Mouse (Mus musculus) G1E (cell line): ENCODE measurements around the gene Sepsecs. TPM values are rescaled to one million over a fixed set of nuclear protein-coding genes. Genes with fewer than 3 reads are reported as not detected.

Source experiments
- ATAC-seq: 2 replicates; pipeline ENCODE4 v1.8.0; 2016; ENCODE audit warnings: mild to moderate bottlenecking; ENCODE audit not compliant: insufficient number of reproducible peaks, poor library complexity, low FRiP score, severe bottlenecking; ENCODE audit errors: extremely low read depth
- DNase-seq: peaks from one replicate; pipeline ENCODE4 v3.0.0; 2012; ENCODE audit warnings: low spot score
- H3K27me3 ChIP-seq: 2 replicates; pipeline ENCODE4 v1.6.1; 2012; ENCODE audit warnings: mild to moderate bottlenecking, low read length, inconsistent platforms; ENCODE audit not compliant: insufficient read depth
- H3K36me3 ChIP-seq: replicated peaks from 2 replicates; pipeline ENCODE3; 2012; ENCODE audit warnings: mild to moderate bottlenecking, inconsistent platforms
- H3K4me1 ChIP-seq: 2 replicates; pipeline ENCODE4 v1.6.1; 2012; ENCODE audit warnings: low read depth, low read length, inconsistent platforms, mixed read lengths; ENCODE audit not compliant: insufficient read depth
- H3K4me3 ChIP-seq: 2 replicates; pipeline ENCODE4 v1.5.1; 2012; ENCODE audit warnings: low read depth, mild to moderate bottlenecking, inconsistent platforms, low read length, moderate library complexity, mixed read lengths
- H3K9me3 ChIP-seq: replicated peaks from 2 replicates; pipeline ENCODE4 v1.6.1; 2012; ENCODE audit warnings: inconsistent platforms
- CTCF ChIP-seq: IDR thresholded peaks from 2 replicates; pipeline ENCODE4 v1.5.1; 2012; ENCODE audit warnings: low read depth, low read length, inconsistent platforms, mixed read lengths
- GATA1 ChIP-seq: IDR thresholded peaks from 2 replicates; pipeline ENCODE4 v1.6.1; 2012; ENCODE audit warnings: borderline replicate concordance, low read length, inconsistent platforms, mixed read lengths
- GATA2 ChIP-seq: IDR thresholded peaks from 2 replicates; pipeline ENCODE4 v1.6.1; 2012; ENCODE audit warnings: low read depth, low read length, inconsistent platforms, borderline replicate concordance
- POLR2AphosphoS5 ChIP-seq: IDR thresholded peaks from 2 replicates; pipeline ENCODE4 v1.6.1; 2012; ENCODE audit warnings: low read depth, low read length, inconsistent platforms; ENCODE audit not compliant: insufficient replicate concordance
- TAL1 ChIP-seq: conservative IDR thresholded peaks from 2 replicates; pipeline ENCODE4 v1.6.1; 2012; ENCODE audit warnings: low read depth, low read length, inconsistent platforms, mixed read lengths
- polyA plus RNA-seq: library from polyadenylated mRNA; stranded (reverse); fragments of >175 nt; gene quantifications from 2 replicates; pipeline ENCODE4 v1.2.3, GENCODE M21; 2012
- total RNA-seq, 2 experiments: library from RNA; stranded (forward) in 1 of 2; stranded (reverse) in 1 of 2; fragments of 200-1000 nt in 1 of 2; fragments of >200 nt in 1 of 2; fragmentation: Nextera tagmentation in 1 of 2; gene quantifications; 2 replicates each; pipeline ENCODE4 v1.2.3; 2014 to 2017

Sepsecs gene
- total and polyA plus RNA-seq, 3 experiments, result 1.9 to 43.3 (median 34.5) TPM

DNA sequence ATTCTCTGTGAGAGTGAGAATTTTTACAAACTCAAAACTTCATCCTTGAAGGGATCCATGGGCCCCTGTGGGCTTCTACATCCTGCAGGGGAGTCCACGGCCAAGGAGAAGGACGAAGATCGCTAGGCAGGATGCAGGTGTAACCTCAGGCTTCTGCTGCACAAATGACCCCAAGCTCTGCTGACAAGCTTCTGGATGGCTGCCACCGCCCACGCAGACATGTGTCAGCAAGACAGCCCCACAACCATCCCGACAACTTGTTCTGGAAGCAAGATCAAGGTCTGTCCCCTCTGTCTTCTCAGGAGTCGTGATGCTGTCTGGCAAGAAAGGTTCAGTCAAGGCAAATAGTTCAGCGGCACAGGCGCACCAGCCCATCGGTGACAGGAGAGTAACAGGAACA is 59.8 kb downstream of the Sepsecs start:
- TF ChIP-seq TAL1 (no peak), GATA1 (no peak), GATA2 (no peak), CTCF (no peak), POLR2AphosphoS5 (no peak)
- no peaks in the 10 kb centered on the region for H3K36me3 ChIP-seq
- no peaks in the 10 kb centered on the region; the same call in 1 of the 2 replicates for H3K9me3 ChIP-seq
- H3K4me3 ChIP-seq, result no peak overlapping the region
- no peak for DNase-seq
- H3K4me1 ChIP-seq, result peaks cover under 1% of the 10 kb centered on the region; the same call in 1 of the 2 replicates
- 0 out of 2 replicates have a peak, but pooled peaks cover 11% of the 10 kb centered on the region for H3K27me3 ChIP-seq
- ATAC-seq, result no peak

DNA sequence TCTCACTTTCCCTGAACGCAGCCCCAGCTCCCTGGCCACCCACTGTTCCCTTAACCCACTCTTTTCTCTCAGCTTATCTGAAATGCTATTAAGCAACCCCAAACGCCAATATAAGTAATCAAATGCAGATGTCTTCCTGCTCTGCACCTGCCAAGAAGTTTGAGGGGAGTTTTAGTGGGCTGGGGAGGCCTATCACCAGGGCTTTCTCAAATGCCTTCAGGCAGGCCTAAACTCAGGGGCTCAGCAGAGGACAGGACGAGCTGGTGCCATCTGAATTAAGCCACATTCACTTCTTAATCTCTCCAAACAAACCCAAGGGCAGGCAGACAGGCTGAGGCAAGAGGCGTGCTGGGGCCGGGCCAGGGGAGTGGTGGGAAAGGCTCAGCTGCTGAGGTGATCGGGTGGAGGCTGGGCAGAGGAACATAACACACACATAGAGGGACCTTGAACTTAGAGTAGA is 64.9 kb downstream of the Sepsecs start:
- H3K36me3 ChIP-seq, result no peaks in the 10 kb centered on the region
- no peak overlapping the region for H3K4me3 ChIP-seq
- H3K27me3 ChIP-seq, result no peaks in the 10 kb centered on the region
- H3K4me1 ChIP-seq, result no peaks in the 10 kb centered on the region
- no peak for TF ChIP-seq GATA1
- TF ChIP-seq TAL1, result no peak
- no peak for TF ChIP-seq CTCF
- TF ChIP-seq POLR2AphosphoS5, result no peak
- TF ChIP-seq GATA2, result no peak
- no peaks in the 10 kb centered on the region; the same call in 1 of the 2 replicates for H3K9me3 ChIP-seq
- DNase-seq (no peak), ATAC-seq (no peak)

DNA sequence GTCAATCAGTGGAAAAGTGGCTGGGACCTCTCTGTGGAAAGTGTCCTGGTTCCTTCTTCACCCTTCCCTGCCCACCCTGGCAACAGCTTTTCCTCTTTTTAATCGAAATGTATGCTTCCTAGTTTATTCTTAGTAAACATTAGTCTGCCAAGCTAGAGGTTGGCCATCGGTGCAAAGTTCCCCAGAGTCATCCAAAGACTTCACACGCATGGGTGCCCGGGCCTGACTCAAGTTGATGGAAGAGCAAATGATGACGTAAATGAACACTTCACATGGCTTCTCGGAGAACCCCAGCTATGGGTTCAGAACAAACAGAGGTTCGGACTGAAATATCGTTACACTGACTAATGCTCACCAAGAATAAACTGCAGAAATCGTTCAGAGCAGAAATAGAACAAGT is 78.9 kb downstream of the Sepsecs start:
- ATAC-seq (no peak), DNase-seq (no peak)
- TF ChIP-seq POLR2AphosphoS5, result no peak
- no peak for TF ChIP-seq GATA1
- no peak for TF ChIP-seq TAL1
- no peak for TF ChIP-seq CTCF
- no peak for TF ChIP-seq GATA2
- Histone ChIP-seq H3K4me1 (no peaks in the 10 kb centered on the region), H3K36me3 (no peaks in the 10 kb centered on the region), H3K4me3 (no peak overlapping the region), H3K9me3 (peaks cover 4% of the 10 kb centered on the region), H3K27me3 (no peaks in the 10 kb centered on the region; the same call in 1 of the 2 replicates)

Other genes with a start within 250 kb of the Sepsecs start
- not detected in 2 replicates for gene Ccdc149, start 198.2 kb downstream of the Sepsecs start, total RNA-seq (2014; fragmentation: Nextera tagmentation)
- gene Ccdc149, start 198.2 kb downstream of the Sepsecs start, total RNA-seq (2017), result 0.12 TPM in 1 of 2 replicates, not detected in the other
- not detected in 2 replicates for gene Ccdc149, start 198.2 kb downstream of the Sepsecs start, polyA plus RNA-seq
- gene Lgi2, start 103.2 kb downstream of the Sepsecs start, total RNA-seq (2014; fragmentation: Nextera tagmentation), result not detected in 2 replicates
- gene Lgi2, start 103.2 kb downstream of the Sepsecs start, total RNA-seq (2017), result under 0.01 TPM in 1 of 2 replicates, not detected in the other
- gene Lgi2, start 103.2 kb downstream of the Sepsecs start, polyA plus RNA-seq, result not detected in 2 replicates
- 38.1 and 49.1 TPM in 2 replicates for gene Pi4k2b, start 71.9 kb upstream of the Sepsecs start, total RNA-seq (2014; fragmentation: Nextera tagmentation)
- 74.7 and 79.9 TPM in 2 replicates for gene Pi4k2b, start 71.9 kb upstream of the Sepsecs start, total RNA-seq (2017)
- gene Pi4k2b, start 71.9 kb upstream of the Sepsecs start, polyA plus RNA-seq, result 22.7 and 32.5 TPM in 2 replicates
- 76.8 and 87.4 TPM in 2 replicates for gene Zcchc4, start 105.7 kb upstream of the Sepsecs start, total RNA-seq (2014; fragmentation: Nextera tagmentation)
- gene Zcchc4, start 105.7 kb upstream of the Sepsecs start, total RNA-seq (2017), result 48.1 and 51.1 TPM in 2 replicates
- 12.4 and 13.1 TPM in 2 replicates for gene Zcchc4, start 105.7 kb upstream of the Sepsecs start, polyA plus RNA-seq
- 72.5 and 79.2 TPM in 2 replicates for gene Anapc4, start 164.3 kb upstream of the Sepsecs start, total RNA-seq (2014; fragmentation: Nextera tagmentation)
- gene Anapc4, start 164.3 kb upstream of the Sepsecs start, total RNA-seq (2017), result 120 and 132 TPM in 2 replicates
- 7.8 and 8.7 TPM in 2 replicates for gene Anapc4, start 164.3 kb upstream of the Sepsecs start, polyA plus RNA-seq